Mouse (Mus musculus) spleen, adult 2 months (tissue): Measurements from ENCODE around the gene C130032M10Rik. TPM values are rescaled to one million over a fixed set of nuclear protein-coding genes. Genes with fewer than 3 reads are reported as not detected.
A peak's percentile ranks its signal among the peaks of the same experiment; 100 is the strongest.

Source experiments
- DNase-seq, 2 experiments: peaks; one replicate each; pipeline versions ENCODE4 v3.0.0 to v3.0.0-alpha.2; 2012 to 2021; ENCODE audit warnings: low spot score in 2 of 2, low read depth in 1 of 2
- H3K27ac ChIP-seq: fragments of 200-500 bp; 2 replicates; pipeline ENCODE4 v1.5.1; 2012; ENCODE audit warnings: low read length, inconsistent platforms; ENCODE audit not compliant: insufficient read depth
- H3K27me3 ChIP-seq: fragments of 200-500 bp; 2 replicates; pipeline ENCODE4 v1.6.1; 2012; ENCODE audit warnings: mild to moderate bottlenecking, moderate library complexity, low read length, inconsistent platforms; ENCODE audit not compliant: control insufficient read depth, insufficient read depth
- H3K36me3 ChIP-seq: fragments of 200-500 bp; 2 replicates; pipeline ENCODE4 v1.6.1; 2012; ENCODE audit warnings: mild to moderate bottlenecking, low read length, inconsistent platforms; ENCODE audit not compliant: control insufficient read depth, insufficient read depth
- H3K4me1 ChIP-seq: fragments of 200-500 bp; 2 replicates; pipeline ENCODE4 v1.6.1; 2011; ENCODE audit warnings: inconsistent platforms; ENCODE audit not compliant: control insufficient read depth, insufficient read depth, insufficient read length
- H3K4me3 ChIP-seq: fragments of 200-500 bp; 2 replicates; pipeline ENCODE4 v1.5.1; 2011; ENCODE audit warnings: mild to moderate bottlenecking, inconsistent platforms; ENCODE audit not compliant: insufficient read depth, insufficient read length; ENCODE audit errors: extremely low read depth
- CTCF ChIP-seq: fragments of 200-500 bp; IDR thresholded peaks from 2 replicates; pipeline ENCODE4 v1.5.1; 2011; ENCODE audit warnings: mild to moderate bottlenecking, inconsistent platforms; ENCODE audit not compliant: insufficient read depth, insufficient read length, insufficient replicate concordance; ENCODE audit errors: extremely low read depth
- POLR2A ChIP-seq: fragments of 200-500 bp; IDR thresholded peaks from 2 replicates; pipeline ENCODE4 v1.6.1; 2011; ENCODE audit warnings: low read depth, low read length, inconsistent platforms
- WGBS: fragments of 180-500 bp; shearing (Covaris S2); methylation state at CpG from one replicate; pipeline ENCODE4 v1.1.7; 2018; 5-methylcytosine and 5-hydroxymethylcytosine counted together
- polyA plus RNA-seq: library from polyadenylated mRNA; depleted of rRNA; stranded (reverse); fragments of >200 nt; gene quantifications from 2 replicates; pipeline ENCODE4 v1.2.3, GENCODE M21; 2012

The C130032M10Rik gene
- polyA plus RNA-seq, 1 experiment = not detected

DNA sequence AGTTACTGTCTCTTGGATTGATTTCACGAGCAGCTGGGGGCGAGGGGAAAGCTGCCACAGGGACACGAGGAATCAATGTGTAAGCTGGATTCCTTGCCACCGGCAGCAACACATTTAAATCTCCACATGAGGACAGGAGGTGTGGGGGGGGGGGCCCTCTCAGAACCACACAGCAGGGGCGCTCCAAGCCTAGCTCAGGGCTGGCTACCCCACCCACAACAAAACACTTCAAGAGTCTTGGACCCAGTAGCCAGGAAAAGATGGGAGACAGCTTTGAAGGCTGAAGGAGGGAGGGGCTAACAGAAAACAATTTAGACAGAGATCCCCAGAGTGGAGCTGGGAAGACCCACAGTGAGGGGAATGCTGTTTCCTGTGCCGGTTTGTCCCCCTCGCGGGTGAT lies 10.4 kb downstream of the C130032M10Rik start:
- no peak for DNase-seq
- WGBS = 80% methylated on average over 8 of the region's 8 CpGs
- no peak for TF ChIP-seq POLR2A
- no peak for TF ChIP-seq CTCF

DNA sequence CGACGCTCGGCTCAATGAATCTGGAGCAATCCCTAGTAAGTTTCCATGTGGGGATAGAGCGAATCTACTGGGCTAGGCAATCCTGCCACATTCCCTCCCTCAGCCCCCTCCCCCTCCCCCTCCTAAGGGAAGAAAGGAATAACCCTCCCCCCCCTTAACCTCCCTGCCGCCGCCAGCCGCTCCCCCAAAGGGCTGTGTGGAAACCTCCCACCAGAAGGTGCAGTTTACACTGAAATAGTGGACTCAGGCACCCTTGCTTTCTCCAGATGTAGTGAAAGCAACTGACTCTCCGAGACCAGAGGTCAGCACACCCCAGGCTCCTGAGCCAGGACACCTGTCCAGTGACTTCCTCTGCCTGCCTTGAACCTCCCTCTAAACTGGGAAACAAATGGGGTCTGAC lies 11.1 kb downstream of the C130032M10Rik start:
- 78% methylated on average over 8 of the region's 8 CpGs for WGBS
- Histone ChIP-seq H3K4me1 (peaks cover 5% of the 10 kb centered on the region; the same call in 1 of the 2 replicates), H3K4me3 (no peak overlapping the region), H3K27me3 (no peaks in the 10 kb centered on the region), H3K27ac (no peak overlapping the region), H3K36me3 (no peaks in the 10 kb centered on the region)
- DNase-seq = no peak
- no peak for TF ChIP-seq CTCF
- no peak for TF ChIP-seq POLR2A

More for the DNA sequence above, 10.4 kb downstream of the C130032M10Rik start:
- Histone ChIP-seq H3K4me3 (no peak overlapping the region), H3K27me3 (no peaks in the 10 kb centered on the region), H3K4me1 (peaks cover 5% of the 10 kb centered on the region), H3K27ac (no peak overlapping the region), H3K36me3 (no peaks in the 10 kb centered on the region)

DNA sequence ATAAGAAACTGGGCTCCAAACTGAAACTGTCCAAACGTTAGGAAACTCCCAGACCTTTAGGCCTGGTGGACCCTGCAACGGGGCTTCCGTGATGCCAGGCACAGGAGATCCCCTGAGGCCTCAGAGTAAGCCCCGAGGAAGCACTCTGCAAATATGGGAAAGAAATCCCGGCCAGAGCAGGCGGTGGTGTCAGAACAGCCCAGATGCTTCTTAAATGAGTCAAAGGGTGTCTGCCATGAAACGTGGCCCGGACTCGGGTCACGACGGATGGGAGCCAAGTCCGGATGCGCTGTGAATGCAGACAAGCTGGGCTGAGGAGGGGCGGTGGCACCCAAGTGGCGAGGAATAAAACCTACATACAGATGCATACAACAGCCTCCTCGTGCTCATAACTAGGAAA lies 11.6 kb downstream of the C130032M10Rik start:
- Histone ChIP-seq H3K4me1 (peaks cover 5% of the 10 kb centered on the region; the same call in 1 of the 2 replicates), H3K4me3 (peak overlapping the region; percentile 12; the same call in 1 of the 2 replicates), H3K27ac (no peak overlapping the region), H3K27me3 (no peaks in the 10 kb centered on the region), H3K36me3 (no peaks in the 10 kb centered on the region)
- peak in 1 of 2 experiments; percentile 12 for DNase-seq
- WGBS = 5% methylated on average over 16 of the region's 16 CpGs
- TF ChIP-seq CTCF (no peak), POLR2A (no peak)

DNA sequence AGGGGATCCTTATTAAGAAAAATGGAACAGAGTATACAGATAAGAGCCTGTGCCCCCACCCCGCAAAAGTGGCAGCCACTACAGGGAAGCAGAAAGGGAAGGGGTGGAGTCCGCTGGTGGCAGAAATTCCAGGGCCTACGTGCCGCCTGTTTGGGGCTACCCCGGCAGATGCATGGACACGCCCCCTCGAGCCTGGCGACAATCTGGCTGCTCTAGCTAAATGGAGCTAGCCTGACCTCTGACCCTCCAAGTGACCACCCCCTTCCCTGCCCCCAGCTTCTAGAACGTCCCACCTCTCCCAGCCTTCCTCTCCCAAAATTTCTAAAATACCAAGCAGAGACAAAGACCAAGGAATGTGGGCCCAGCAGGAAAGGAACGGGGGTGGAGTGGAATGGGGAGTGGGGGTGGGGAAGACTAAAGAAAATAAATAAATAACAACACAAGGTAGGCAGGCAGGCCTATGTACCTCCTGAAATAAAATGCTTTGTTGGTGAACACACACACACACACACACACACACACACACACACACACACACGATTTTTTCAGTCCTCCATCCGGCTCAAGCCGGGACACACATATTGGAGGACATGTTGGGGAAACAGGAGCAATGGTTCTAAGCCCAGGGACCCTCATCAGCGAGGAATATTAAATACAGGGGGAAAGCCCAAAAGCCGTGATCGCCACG lies 12.6 kb downstream of the C130032M10Rik start:
- 56% methylated on average over 17 of the region's 17 CpGs for WGBS
- peaks cover 5% of the 10 kb centered on the region; the same call in 1 of the 2 replicates for H3K4me1 ChIP-seq
- TF ChIP-seq POLR2A (no peak), CTCF (no peak)
- no peak for DNase-seq
- no peaks in the 10 kb centered on the region for H3K27me3 ChIP-seq
- H3K36me3 ChIP-seq = no peaks in the 10 kb centered on the region
- H3K27ac ChIP-seq = no peak overlapping the region
- H3K4me3 ChIP-seq = no peak overlapping the region

DNA sequence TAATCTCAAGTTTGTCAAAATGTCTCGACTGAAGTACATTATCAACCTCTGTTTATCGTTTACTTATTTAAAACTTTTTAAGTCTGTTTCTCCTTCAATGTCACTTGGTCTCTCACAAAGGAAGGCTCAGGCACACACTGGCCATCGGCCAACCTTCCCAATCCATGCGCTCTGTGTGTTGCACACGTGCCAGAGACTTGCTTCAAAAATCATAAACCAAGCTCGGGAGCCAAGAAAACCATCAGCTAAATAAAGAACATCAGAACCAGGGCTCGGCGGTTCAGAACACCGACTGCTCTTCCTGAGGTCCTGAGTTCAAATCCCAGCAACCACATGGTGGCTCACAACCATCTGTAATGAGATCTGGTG lies 13.2 kb downstream of the C130032M10Rik start:
- H3K4me1 ChIP-seq = peaks cover 5% of the 10 kb centered on the region; the same call in 1 of the 2 replicates
- no peak for TF ChIP-seq POLR2A
- no peak for TF ChIP-seq CTCF
- H3K4me3 ChIP-seq = no peak overlapping the region
- 81% methylated on average over 9 of the region's 9 CpGs for WGBS
- no peak overlapping the region for H3K27ac ChIP-seq
- DNase-seq = no peak
- H3K27me3 ChIP-seq = no peaks in the 10 kb centered on the region
- no peaks in the 10 kb centered on the region for H3K36me3 ChIP-seq

DNA sequence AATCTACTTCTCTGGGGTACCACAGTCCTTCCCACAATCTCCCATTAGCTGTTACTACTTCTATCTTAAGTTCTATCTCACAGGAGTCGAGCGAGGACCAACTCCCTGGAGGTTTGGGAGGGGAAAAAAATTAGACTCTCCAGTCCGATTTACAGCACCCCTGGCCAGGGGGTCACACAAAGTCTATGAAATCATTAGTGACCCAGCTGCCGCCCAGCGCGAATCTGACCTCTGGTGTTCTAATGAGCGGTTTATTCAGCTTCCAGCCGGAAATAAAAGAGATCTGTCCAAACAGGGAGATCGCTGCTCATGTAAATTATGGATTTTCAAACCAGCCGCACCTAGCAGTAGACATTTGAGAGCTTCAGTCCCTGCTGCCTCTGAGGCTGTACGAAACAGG lies 15.8 kb downstream of the C130032M10Rik start:
- DNase-seq = no peak
- 87% methylated on average over 11 of the region's 11 CpGs for WGBS

DNA sequence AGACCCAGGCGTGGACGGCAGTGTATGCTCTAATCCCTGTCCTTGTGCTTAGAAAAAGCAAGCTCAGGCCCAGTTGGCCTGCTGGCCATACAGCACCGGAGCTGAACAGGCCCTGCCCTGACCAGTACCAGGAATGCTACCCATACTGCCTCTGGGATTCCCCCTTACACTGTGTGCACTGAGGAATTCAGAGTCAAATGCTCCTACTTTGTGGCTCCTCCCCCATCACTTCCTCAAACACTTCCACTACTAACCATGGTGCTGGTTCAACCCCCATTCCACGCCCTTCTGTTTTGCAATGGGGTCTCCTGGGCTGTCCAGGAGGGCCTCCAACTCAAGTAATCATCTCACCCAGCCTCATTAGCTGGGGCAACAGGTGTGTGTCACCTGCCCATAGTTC lies 18.4 kb downstream of the C130032M10Rik start:
- DNase-seq = no peak
- Histone ChIP-seq H3K4me3 (no peak overlapping the region), H3K27ac (no peak overlapping the region), H3K36me3 (no peaks in the 10 kb centered on the region), H3K27me3 (no peaks in the 10 kb centered on the region), H3K4me1 (no peaks in the 10 kb centered on the region)
- TF ChIP-seq POLR2A = no peak
- no peak for TF ChIP-seq CTCF
- 75% methylated on average over 4 of the region's 4 CpGs for WGBS

More for the DNA sequence above, 15.8 kb downstream of the C130032M10Rik start:
- TF ChIP-seq POLR2A (no peak), CTCF (no peak)
- Histone ChIP-seq H3K36me3 (no peaks in the 10 kb centered on the region), H3K27ac (no peak overlapping the region), H3K4me3 (no peak overlapping the region), H3K27me3 (no peaks in the 10 kb centered on the region), H3K4me1 (peaks cover 5% of the 10 kb centered on the region; the same call in 1 of the 2 replicates)
